Mouse (Mus musculus) frontal cortex, postnatal 10 days (tissue): ENCODE results near the gene Amfr.

Experiments used
- DNase-seq, 2 experiments: peaks; one replicate each; pipeline ENCODE4 v3.0.0; 2022; ENCODE audit warnings: low spot score in 2 of 2, mixed read lengths in 1 of 2

The Amfr gene

GRCm38 (mm10) chr8:94012013-94012951 lies at the start of gene Amfr:
Gene Amfr (minus strand): TSS chr8:94012842.
- peak; percentile 46 to 54 for DNase-seq

- peak in 1 of 2 experiments; percentile 46 for DNase-seq
Observed at GRCm38 (mm10) chr8:94057157-94057854, 44.7 kb upstream of the Amfr start.

- no peak for DNase-seq
Observed at GRCm38 (mm10) chr8:94052696-94053095, 40.1 kb upstream of the Amfr start.

- no peak for DNase-seq
Observed at GRCm38 (mm10) chr8:94047845-94048244, 35.2 kb upstream of the Amfr start.

GRCm38 (mm10) chr8:94037806-94038205 lies 25.2 kb upstream of the Amfr start:
- DNase-seq = no peak

- DNase-seq = peak; percentile 92 to 94
Observed at GRCm38 (mm10) chr8:94036944-94037524, 24.4 kb upstream of the Amfr start, which contains the start of the genes Nudt21 and Ogfod1. Gene Nudt21 (minus strand): TSS chr8:94037031. Gene Ogfod1 (plus strand): TSS chr8:94037198.

- peak; percentile 45 to 54 for DNase-seq
Observed at GRCm38 (mm10) chr8:94036541-94036940, 23.9 kb upstream of the Amfr start.

- DNase-seq = no peak
Observed at GRCm38 (mm10) chr8:94035200-94035599, 22.6 kb upstream of the Amfr start.

- no peak for DNase-seq
Observed at GRCm38 (mm10) chr8:94033601-94034000, 21.0 kb upstream of the Amfr start.

GRCm38 (mm10) chr8:94029701-94030100 lies 17.1 kb upstream of the Amfr start:
- DNase-seq = no peak

GRCm38 (mm10) chr8:94023916-94024315 lies 11.3 kb upstream of the Amfr start:
- DNase-seq = no peak

- no peak for DNase-seq
Observed at GRCm38 (mm10) chr8:94013026-94013612, 477 bp upstream of the Amfr start.

GRCm38 (mm10) chr8:94011076-94012012 lies 1.3 kb downstream of the Amfr start:
- no peak for DNase-seq

- no peak for DNase-seq
Observed at GRCm38 (mm10) chr8:94010101-94010705, 2.4 kb downstream of the Amfr start.

GRCm38 (mm10) chr8:94009243-94009845 lies 3.3 kb downstream of the Amfr start:
- no peak for DNase-seq

- no peak for DNase-seq
Observed at GRCm38 (mm10) chr8:94004139-94004538, 8.5 kb downstream of the Amfr start.

GRCm38 (mm10) chr8:93998961-93999360 lies 13.7 kb downstream of the Amfr start:
- DNase-seq = no peak

- DNase-seq = no peak
Observed at GRCm38 (mm10) chr8:93989739-93990138, 22.9 kb downstream of the Amfr start.

GRCm38 (mm10) chr8:93984731-93985130 lies 27.9 kb downstream of the Amfr start:
- no peak for DNase-seq

- no peak for DNase-seq
Observed at GRCm38 (mm10) chr8:93983827-93984226, 28.8 kb downstream of the Amfr start.
